Mouse (Mus musculus): ENCODE data around the gene Cd47. TPM values are rescaled to one million over a fixed set of nuclear protein-coding genes. Genes with fewer than 3 reads are reported as not detected.

The Cd47 gene
- polyA plus RNA-seq, 1 experiment from 2014 or later, result 85.0 TPM

- Histone ChIP-seq H3K4me2 (replicated peaks) (no peak overlapping the region), H3K27me3 (replicated peaks) (no peaks in the 10 kb centered on the region), H3K36me3 (no peaks in the 10 kb centered on the region), H3K4me3 (replicated peaks) (no peak overlapping the region), H3K27ac (no peak overlapping the region), H3K9ac (no peak overlapping the region), H3K4me1 (replicated peaks) (no peaks in the 10 kb centered on the region), H3K9me3 (no peaks in the 10 kb centered on the region)
- ATAC-seq, result no peak
- WGBS, result 76% methylated on average over 2 of the region's 2 CpGs
These were observed 151.0 kb downstream of the Cd47 start for GRCm38 (mm10) chr16:49951288-49951691.

- H3K9ac ChIP-seq, result no peak overlapping the region
- no peaks in the 10 kb centered on the region for H3K4me1 ChIP-seq (replicated peaks)
- no peak overlapping the region for H3K4me2 ChIP-seq (replicated peaks)
- ATAC-seq, result no peak
- no peaks in the 10 kb centered on the region for H3K36me3 ChIP-seq
- 62% methylated on average over 8 of the region's 8 CpGs for WGBS
- no peaks in the 10 kb centered on the region for H3K27me3 ChIP-seq (replicated peaks)
- no peak overlapping the region for H3K4me3 ChIP-seq (replicated peaks)
- no peaks in the 10 kb centered on the region for H3K9me3 ChIP-seq
- H3K27ac ChIP-seq, result no peak overlapping the region
These were observed 151.7 kb downstream of the Cd47 start for GRCm38 (mm10) chr16:49951925-49952523.

- no peak overlapping the region for H3K4me3 ChIP-seq (replicated peaks)
- ATAC-seq, result 0 out of 2 replicates have a peak, but pooled peaks have one; percentile 42
- H3K9ac ChIP-seq, result no peak overlapping the region
- H3K9me3 ChIP-seq, result no peaks in the 10 kb centered on the region
- no peaks in the 10 kb centered on the region for H3K36me3 ChIP-seq
- WGBS, result 48% methylated on average over 3 of the region's 3 CpGs
- H3K4me1 ChIP-seq (replicated peaks), result no peaks in the 10 kb centered on the region
- no peaks in the 10 kb centered on the region for H3K27me3 ChIP-seq (replicated peaks)
- no peak overlapping the region for H3K27ac ChIP-seq
- H3K4me2 ChIP-seq (replicated peaks), result no peak overlapping the region
These were observed 153.5 kb downstream of the Cd47 start for GRCm38 (mm10) chr16:49953817-49954216.

GRCm38 (mm10) chr16:49954909-49955308, 154.6 kb downstream of the Cd47 start:
- H3K36me3 ChIP-seq, result no peaks in the 10 kb centered on the region
- H3K4me2 ChIP-seq (replicated peaks), result no peak overlapping the region
- H3K9ac ChIP-seq, result no peak overlapping the region
- no peaks in the 10 kb centered on the region for H3K9me3 ChIP-seq
- 92% methylated on average over 10 of the region's 10 CpGs for WGBS
- H3K4me1 ChIP-seq (replicated peaks), result no peaks in the 10 kb centered on the region
- H3K27ac ChIP-seq, result no peak overlapping the region
- ATAC-seq, result no peak
- no peaks in the 10 kb centered on the region for H3K27me3 ChIP-seq (replicated peaks)
- H3K4me3 ChIP-seq (replicated peaks), result no peak overlapping the region

GRCm38 (mm10) chr16:49955325-49955724, 155.0 kb downstream of the Cd47 start:
- Histone ChIP-seq H3K9me3 (no peaks in the 10 kb centered on the region), H3K4me2 (replicated peaks) (no peak overlapping the region), H3K4me3 (replicated peaks) (no peak overlapping the region), H3K27me3 (replicated peaks) (no peaks in the 10 kb centered on the region), H3K9ac (no peak overlapping the region), H3K36me3 (no peaks in the 10 kb centered on the region), H3K4me1 (replicated peaks) (no peaks in the 10 kb centered on the region), H3K27ac (no peak overlapping the region)
- 89% methylated on average over 2 of the region's 2 CpGs for WGBS
- no peak for ATAC-seq

- Histone ChIP-seq H3K4me2 (replicated peaks) (no peak overlapping the region), H3K9me3 (no peaks in the 10 kb centered on the region), H3K4me3 (replicated peaks) (no peak overlapping the region), H3K36me3 (no peaks in the 10 kb centered on the region), H3K4me1 (replicated peaks) (no peaks in the 10 kb centered on the region), H3K27me3 (replicated peaks) (no peaks in the 10 kb centered on the region), H3K9ac (no peak overlapping the region), H3K27ac (no peak overlapping the region)
- WGBS, result 71% methylated on average over 2 of the region's 2 CpGs
- no peak for ATAC-seq
These were observed 155.6 kb downstream of the Cd47 start for GRCm38 (mm10) chr16:49955952-49956351.

- no peak overlapping the region for H3K27ac ChIP-seq
- no peak overlapping the region for H3K4me3 ChIP-seq (replicated peaks)
- no peak overlapping the region for H3K4me2 ChIP-seq (replicated peaks)
- 75% methylated on average over 7 of the region's 7 CpGs for WGBS
- no peaks in the 10 kb centered on the region for H3K27me3 ChIP-seq (replicated peaks)
- H3K9me3 ChIP-seq, result no peaks in the 10 kb centered on the region
- H3K9ac ChIP-seq, result no peak overlapping the region
- no peaks in the 10 kb centered on the region for H3K36me3 ChIP-seq
- H3K4me1 ChIP-seq (replicated peaks), result no peaks in the 10 kb centered on the region
- ATAC-seq, result peak; percentile 63
These were observed 156.4 kb downstream of the Cd47 start for GRCm38 (mm10) chr16:49956531-49957302.

GRCm38 (mm10) chr16:49958900-49959436, 158.6 kb downstream of the Cd47 start:
- no peaks in the 10 kb centered on the region for H3K9me3 ChIP-seq
- H3K4me2 ChIP-seq (replicated peaks), result no peak overlapping the region
- no peaks in the 10 kb centered on the region for H3K36me3 ChIP-seq
- no peak overlapping the region for H3K4me3 ChIP-seq (replicated peaks)
- H3K27me3 ChIP-seq (replicated peaks), result no peaks in the 10 kb centered on the region
- no peak overlapping the region for H3K9ac ChIP-seq
- peaks cover 5% of the 10 kb centered on the region for H3K4me1 ChIP-seq (replicated peaks)
- WGBS, result 77% methylated on average over 5 of the region's 5 CpGs
- ATAC-seq, result no peak
- no peak overlapping the region for H3K27ac ChIP-seq

GRCm38 (mm10) chr16:49962305-49962704, 162.0 kb downstream of the Cd47 start:
- WGBS, result 85% methylated on average over 3 of the region's 3 CpGs
- Histone ChIP-seq H3K4me3 (replicated peaks) (no peak overlapping the region), H3K36me3 (no peaks in the 10 kb centered on the region), H3K27ac (no peak overlapping the region), H3K9ac (no peak overlapping the region), H3K4me2 (replicated peaks) (no peak overlapping the region), H3K27me3 (replicated peaks) (no peaks in the 10 kb centered on the region), H3K9me3 (no peaks in the 10 kb centered on the region), H3K4me1 (replicated peaks) (peaks cover 16% of the 10 kb centered on the region)
- no peak for ATAC-seq

GRCm38 (mm10) chr16:49964321-49964986, 164.1 kb downstream of the Cd47 start:
- H3K27ac ChIP-seq, result peak overlapping the region; percentile 67
- ATAC-seq, result peak; percentile 82
- H3K27me3 ChIP-seq (replicated peaks), result no peaks in the 10 kb centered on the region
- H3K36me3 ChIP-seq, result no peaks in the 10 kb centered on the region
- WGBS, result 28% methylated on average over 7 of the region's 7 CpGs
- no peak overlapping the region for H3K9ac ChIP-seq
- H3K4me2 ChIP-seq (replicated peaks), result peak overlapping the region; percentile 14
- H3K9me3 ChIP-seq, result no peaks in the 10 kb centered on the region
- H3K4me3 ChIP-seq (replicated peaks), result no peak overlapping the region
- H3K4me1 ChIP-seq (replicated peaks), result peaks cover 20% of the 10 kb centered on the region

All from intestine, embryonic 15.5 days (tissue).